Mouse (Mus musculus) heart, embryonic 14.5 days (tissue): ENCODE measurements around the gene Cdc42ep3. TPM values are rescaled to one million over a fixed set of nuclear protein-coding genes. Genes with fewer than 3 reads are reported as not detected.

Source experiments
- ATAC-seq: fragments of 200-750 bp; cut with Nextera tagmentation; 2 replicates; pipeline ENCODE4 v1.8.0; 2017; ENCODE audit warnings: low read depth, moderate TSS enrichment; ENCODE audit not compliant: insufficient number of reproducible peaks, insufficient read depth, low FRiP score
- H3K27ac ChIP-seq, 2 experiments: fragments of 200-500 bp in 1 of 2; fragments of 300-500 bp in 1 of 2; sonication (generic) in 1 of 2; replicated peaks in 1 of 2; 2 replicates each; pipeline ENCODE4 v1.5.1; 2012 to 2014; ENCODE audit warnings: low read depth in 2 of 2, low read length in 2 of 2, control low read depth in 1 of 2, mild to moderate bottlenecking in 1 of 2, mixed read lengths in 1 of 2; ENCODE audit not compliant: control insufficient read depth in 1 of 2, insufficient read depth in 1 of 2
- H3K27me3 ChIP-seq: fragments of 300-500 bp; sonication (generic); 2 replicates; pipeline ENCODE4 v1.6.1; 2014; ENCODE audit warnings: mild to moderate bottlenecking, low read length, control low read depth; ENCODE audit not compliant: control insufficient read depth, insufficient read depth
- H3K36me3 ChIP-seq: fragments of 300-500 bp; sonication (generic); 2 replicates; pipeline ENCODE4 v1.6.1; 2014; ENCODE audit warnings: mild to moderate bottlenecking, control low read depth, low read length, mixed read lengths; ENCODE audit not compliant: control insufficient read depth, insufficient read depth
- H3K4me1 ChIP-seq, 2 experiments: fragments of 200-500 bp in 1 of 2; fragments of 300-500 bp in 1 of 2; sonication (generic) in 1 of 2; 2 replicates each; pipeline ENCODE4 v1.6.1; 2012 to 2014; ENCODE audit warnings: low read length in 2 of 2, control low read depth in 1 of 2, mixed read lengths in 1 of 2; ENCODE audit not compliant: control insufficient read depth in 2 of 2, insufficient read depth in 2 of 2
- H3K4me2 ChIP-seq: fragments of 300-500 bp; sonication (generic); 2 replicates; pipeline ENCODE4 v1.6.1; 2014; ENCODE audit warnings: mild to moderate bottlenecking, low read length
- H3K4me3 ChIP-seq, 2 experiments: fragments of 200-500 bp in 1 of 2; fragments of 300-500 bp in 1 of 2; sonication (generic) in 1 of 2; 2 replicates each; pipeline ENCODE4 v1.5.1; 2012 to 2014; ENCODE audit warnings: low read length in 2 of 2, mild to moderate bottlenecking in 2 of 2, control low read depth in 1 of 2, low read depth in 1 of 2, moderate library complexity in 1 of 2; ENCODE audit not compliant: control insufficient read depth in 1 of 2, insufficient read depth in 1 of 2
- H3K9ac ChIP-seq: fragments of 300-500 bp; sonication (generic); 2 replicates; pipeline ENCODE4 v1.6.1; 2014; ENCODE audit warnings: mild to moderate bottlenecking, low read length
- H3K9me3 ChIP-seq: fragments of 300-500 bp; sonication (generic); 2 replicates; pipeline ENCODE4 v1.6.1; 2016; ENCODE audit warnings: low read length, control low read depth; ENCODE audit not compliant: control insufficient read depth
- WGBS: fragments of 180-500 bp; shearing (Covaris S2); extraction: QIAGEN DNeasy Blood & Tissue Kit; methylation state at CpG from one replicate; pipeline ENCODE4 v1.1.7; 2014; 5-methylcytosine and 5-hydroxymethylcytosine counted together
- polyA plus RNA-seq: library from polyadenylated mRNA; unstranded; fragments of >200 nt; fragmentation: Nextera tagmentation; extraction: Ambion mirVana; gene quantifications from 2 replicates; pipeline ENCODE4 v1.2.1, GENCODE M21; 2014

Gene Cdc42ep3
- polyA plus RNA-seq, 1 experiment from 2014 or later: 69.4 TPM

DNA sequence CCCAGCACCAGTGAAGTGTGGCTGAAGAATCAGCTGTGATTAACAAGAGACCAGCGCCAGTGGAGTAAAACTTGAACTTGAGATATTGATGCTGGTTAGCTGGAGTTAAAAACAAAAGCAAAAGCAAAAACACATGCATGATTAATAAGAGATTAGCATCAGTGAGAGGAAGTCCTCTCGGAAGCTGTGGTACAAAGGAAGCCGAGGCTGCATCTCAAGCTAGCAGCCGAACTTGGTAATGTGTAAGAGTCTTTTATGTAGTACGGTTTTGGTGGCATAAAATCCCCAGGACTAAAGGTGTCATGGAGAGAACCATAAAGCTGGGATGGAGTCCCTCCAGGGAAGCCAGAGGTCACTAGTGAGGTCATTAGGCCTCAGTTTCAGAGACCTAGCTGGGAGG, 24.3 kb upstream of the Cdc42ep3 start:
- Histone ChIP-seq H3K4me3 (no peak overlapping the region), H3K4me2 (no peak overlapping the region), H3K9ac (no peak overlapping the region), H3K27me3 (no peaks in the 10 kb centered on the region), H3K36me3 (no peaks in the 10 kb centered on the region), H3K9me3 (no peaks in the 10 kb centered on the region), H3K4me1 (peaks cover 0 to 6% of the 10 kb centered on the region in 2 experiments; a peak in 1 of 4 replicates), H3K27ac (0 out of 4 replicates have a peak overlapping the region, but pooled peaks of 1 of the 2 experiments have one; percentile 9)
- no peak for ATAC-seq
- 52% methylated on average over 5 of the region's 5 CpGs for WGBS

DNA sequence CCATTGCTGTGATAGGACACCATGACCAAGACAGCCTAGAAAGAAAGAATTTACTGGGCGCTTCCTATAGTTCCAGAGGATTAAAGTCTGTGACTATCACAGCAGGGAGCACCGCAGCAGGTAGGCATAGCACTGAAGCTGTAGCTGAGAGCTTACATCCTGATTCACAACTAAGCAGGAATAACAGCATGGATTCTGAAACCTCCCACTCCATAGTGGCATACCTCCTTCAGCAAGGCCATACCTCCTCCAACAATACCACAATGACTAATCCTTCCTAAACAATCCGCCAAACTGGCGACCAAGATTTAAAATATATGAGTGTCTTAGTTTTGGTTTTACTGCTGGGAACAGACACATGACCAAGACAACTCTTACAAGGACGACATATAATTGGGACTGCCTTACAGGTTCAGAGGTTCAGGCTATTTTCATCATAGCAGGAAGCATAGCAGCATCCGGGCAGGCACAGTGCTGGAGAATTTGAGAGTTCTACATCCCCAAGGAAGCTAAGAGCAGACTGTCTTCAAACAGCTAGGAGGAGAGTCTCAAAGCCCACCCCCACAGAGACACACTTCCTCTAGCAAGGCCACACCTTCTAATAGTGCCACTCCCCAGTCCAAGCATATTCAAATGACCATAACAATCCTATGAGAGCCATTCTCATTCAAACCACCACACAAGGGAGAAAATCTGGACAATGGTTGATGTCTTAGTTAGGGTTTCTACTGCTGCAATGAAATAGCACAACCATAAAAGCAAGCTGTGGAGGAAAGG, 21.7 kb upstream of the Cdc42ep3 start:
- H3K4me3 ChIP-seq: no peak overlapping the region
- no peak for ATAC-seq
- H3K4me1 ChIP-seq: peaks cover 2 to 20% of the 10 kb centered on the region in 2 experiments
- no peak overlapping the region for H3K9ac ChIP-seq
- no peak overlapping the region for H3K27ac ChIP-seq
- H3K27me3 ChIP-seq: no peaks in the 10 kb centered on the region
- H3K4me2 ChIP-seq: no peak overlapping the region
- no peaks in the 10 kb centered on the region for H3K36me3 ChIP-seq
- no peaks in the 10 kb centered on the region for H3K9me3 ChIP-seq
- WGBS: 71% methylated on average over 6 of the region's 6 CpGs

DNA sequence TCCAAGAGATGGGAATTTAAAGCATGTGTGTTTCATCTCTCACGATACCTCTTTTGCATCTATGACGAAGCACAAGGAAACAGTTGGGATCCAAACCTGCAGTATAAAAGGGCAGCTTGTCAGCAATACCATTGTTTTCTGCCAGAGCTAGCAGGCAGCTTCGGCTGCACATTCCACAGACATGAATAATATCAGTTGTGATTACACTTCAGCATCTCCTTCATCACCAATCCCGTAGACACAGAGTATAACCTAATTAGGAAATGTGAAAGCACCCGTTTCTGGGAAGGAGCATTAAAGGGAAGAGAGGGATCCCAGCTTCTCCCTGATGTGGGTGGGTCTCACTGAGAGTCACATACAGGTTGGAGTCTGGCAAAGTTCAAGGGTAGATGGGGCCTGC, 18.1 kb upstream of the Cdc42ep3 start:
- Histone ChIP-seq H3K36me3 (no peaks in the 10 kb centered on the region), H3K9me3 (no peaks in the 10 kb centered on the region), H3K9ac (no peak overlapping the region), H3K4me1 (peaks cover 2 to 14% of the 10 kb centered on the region in 2 experiments), H3K27ac (peak overlapping the region; percentile 33 to 58), H3K4me3 (no peak overlapping the region), H3K4me2 (peak overlapping the region; percentile 21; the same call in 1 of the 2 replicates), H3K27me3 (no peaks in the 10 kb centered on the region)
- 11% methylated on average over 5 of the region's 5 CpGs for WGBS
- no peak for ATAC-seq

DNA sequence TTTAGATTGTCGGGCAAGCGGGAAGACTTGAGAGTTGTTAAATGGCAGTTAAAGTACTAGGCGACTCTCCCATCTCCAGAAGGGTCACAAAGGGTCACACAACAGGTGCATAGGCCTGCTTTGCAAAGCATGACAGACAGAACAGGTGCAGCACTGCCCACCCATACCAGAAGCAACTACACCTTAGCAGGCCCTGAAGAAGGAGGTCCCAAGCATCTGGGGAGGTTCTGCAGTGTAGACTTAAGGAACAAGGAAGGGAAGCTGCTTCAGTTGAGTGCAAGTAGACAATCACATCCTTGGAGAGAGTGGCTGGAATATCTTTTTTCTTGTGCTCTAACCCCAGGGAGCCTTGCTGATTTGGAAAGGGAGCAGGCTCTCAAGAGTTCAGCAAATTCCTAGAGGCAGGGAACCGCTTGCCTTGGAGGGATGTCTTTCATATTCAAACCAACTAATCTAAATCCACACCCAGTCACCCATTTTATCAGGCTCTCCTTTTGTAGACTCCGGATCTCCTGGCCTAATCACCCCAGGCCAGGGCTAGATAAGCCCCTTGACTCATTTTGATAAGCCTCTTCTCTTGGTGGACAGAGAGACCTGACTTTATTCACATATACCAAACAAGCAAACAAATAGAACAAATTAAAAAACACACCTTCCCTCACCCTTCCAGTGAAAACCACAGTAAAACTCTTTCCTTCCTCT, 10.0 kb upstream of the Cdc42ep3 start:
- Histone ChIP-seq H3K4me3 (no peak overlapping the region), H3K36me3 (no peaks in the 10 kb centered on the region), H3K27me3 (no peaks in the 10 kb centered on the region), H3K9ac (no peak overlapping the region), H3K27ac (no peak overlapping the region), H3K4me1 (peaks cover 0 to 2% of the 10 kb centered on the region in 2 experiments; a peak in 1 of 4 replicates), H3K4me2 (no peak overlapping the region), H3K9me3 (no peaks in the 10 kb centered on the region)
- 46% methylated on average over 5 of the region's 5 CpGs for WGBS
- no peak for ATAC-seq

DNA sequence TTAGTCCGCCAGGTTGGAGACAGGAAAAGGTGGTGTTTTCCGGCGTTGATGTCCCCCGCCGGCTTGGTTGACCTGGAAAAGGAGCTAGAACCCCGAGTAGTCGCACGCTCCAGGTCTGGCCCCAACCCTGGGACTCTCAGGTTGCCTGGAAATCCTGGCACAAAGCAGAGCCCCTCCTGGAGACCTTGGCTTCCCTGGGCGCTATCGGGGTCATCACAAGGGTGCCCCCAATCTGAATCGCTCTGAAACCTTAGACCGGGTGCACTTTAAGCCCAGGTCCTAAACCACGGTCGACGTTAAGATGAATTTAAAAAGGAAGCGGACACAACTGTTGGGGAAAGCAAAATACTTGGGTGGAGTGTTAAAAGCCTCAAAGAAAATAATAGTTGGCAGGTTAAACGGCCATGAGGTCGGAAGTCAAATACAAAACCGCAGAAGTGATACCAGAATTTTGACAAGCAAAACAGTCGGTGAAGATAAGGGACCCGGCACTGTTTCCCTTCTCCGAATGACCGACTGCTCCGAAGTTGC, 1.2 kb upstream of the Cdc42ep3 start:
- H3K9ac ChIP-seq: peak overlapping the region; percentile 96
- H3K36me3 ChIP-seq: 0 out of 2 replicates have a peak, but pooled peaks cover 8% of the 10 kb centered on the region
- no peak for ATAC-seq
- no peaks in the 10 kb centered on the region for H3K9me3 ChIP-seq
- 7% methylated on average over 24 of the region's 24 CpGs for WGBS
- H3K27ac ChIP-seq: peak overlapping the region in 1 of 2 experiments; percentile 96; a peak in 2 of 4 replicates
- H3K4me1 ChIP-seq: peaks cover 8 to 22% of the 10 kb centered on the region in 2 experiments; a peak in 3 of 4 replicates
- peak overlapping the region; percentile 100 for H3K4me2 ChIP-seq
- H3K4me3 ChIP-seq: peak overlapping the region; percentile 68 to 82
- no peaks in the 10 kb centered on the region for H3K27me3 ChIP-seq

DNA sequence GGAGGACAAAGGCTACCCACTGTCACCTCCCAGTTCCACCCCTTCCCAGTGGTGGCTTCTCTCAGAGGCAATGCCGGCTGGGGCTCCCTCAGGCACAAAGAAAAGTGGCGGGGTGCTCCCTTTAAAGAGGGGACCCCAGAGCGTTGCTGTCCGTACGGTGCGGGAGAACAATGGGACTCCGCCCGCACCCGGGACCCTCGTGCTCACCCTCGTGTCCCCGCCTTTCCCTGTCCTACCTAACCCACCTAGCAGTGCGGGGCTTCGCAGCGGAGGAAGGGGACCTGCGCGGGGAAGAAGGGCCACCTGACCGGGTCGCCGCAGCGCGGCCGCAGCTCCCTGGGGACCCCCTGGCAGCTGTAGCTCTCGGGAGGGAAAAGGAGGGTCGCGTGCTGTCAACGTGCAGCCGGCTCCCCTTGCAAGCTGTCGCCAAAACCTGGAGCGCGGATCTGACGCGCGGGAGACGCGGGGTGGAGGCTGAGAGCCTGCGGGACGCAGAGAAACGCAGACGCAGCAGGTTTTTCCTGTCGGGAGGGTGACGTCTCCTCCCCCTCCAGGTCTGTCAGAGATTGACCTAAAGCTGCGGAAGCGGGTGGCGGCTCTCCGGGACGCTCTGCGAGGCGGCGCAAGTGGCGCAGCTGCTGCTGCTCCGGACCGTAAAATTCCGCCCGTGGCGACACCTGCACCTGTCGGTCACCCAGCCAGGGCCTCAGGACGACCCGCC, 540 bp upstream of the Cdc42ep3 start:
- H3K4me3 ChIP-seq: peak overlapping the region; percentile 68 to 82
- peak overlapping the region; percentile 65 to 96 for H3K27ac ChIP-seq
- peaks cover 14 to 29% of the 10 kb centered on the region in 2 experiments for H3K4me1 ChIP-seq
- under 1% methylated on average over 59 of the region's 59 CpGs for WGBS
- ATAC-seq: peak; percentile 45
- peak overlapping the region; percentile 96 for H3K9ac ChIP-seq
- H3K27me3 ChIP-seq: no peaks in the 10 kb centered on the region
- 0 out of 2 replicates have a peak, but pooled peaks cover 8% of the 10 kb centered on the region for H3K36me3 ChIP-seq
- no peaks in the 10 kb centered on the region for H3K9me3 ChIP-seq
- peak overlapping the region; percentile 100 for H3K4me2 ChIP-seq

DNA sequence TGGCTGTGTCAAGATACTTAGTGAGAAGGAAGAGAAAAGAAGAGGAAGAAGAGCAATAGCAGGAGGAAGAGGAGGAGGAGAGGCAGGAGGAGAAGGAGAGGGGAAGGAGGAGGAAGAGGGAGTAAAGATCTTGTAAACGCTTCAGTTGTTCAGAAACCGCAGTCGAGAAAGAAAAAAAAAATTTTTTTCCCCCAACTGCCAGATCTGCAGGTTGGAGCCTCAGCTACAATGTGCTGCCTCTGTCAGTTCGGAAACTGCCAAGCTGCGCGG, 782 bp downstream of the Cdc42ep3 start:
- no peak for ATAC-seq
- Histone ChIP-seq H3K4me2 (peak overlapping the region; percentile 100), H3K27ac (peak overlapping the region; percentile 90 to 96), H3K4me3 (peak overlapping the region; percentile 68 to 82), H3K4me1 (peaks cover 19 to 43% of the 10 kb centered on the region in 2 experiments), H3K27me3 (no peaks in the 10 kb centered on the region), H3K9me3 (no peaks in the 10 kb centered on the region), H3K9ac (peak overlapping the region; percentile 96), H3K36me3 (peaks cover 18% of the 10 kb centered on the region)
- WGBS: 0% methylated on average over 6 of the region's 6 CpGs
